Mouse (Mus musculus) ovary, postnatal 36 days (tissue): ENCODE results near the gene Trio.

Experiments used
- DNase-seq: peaks from one replicate; pipeline ENCODE4 v3.0.0; 2022; ENCODE audit warnings: low spot score, mixed read lengths

The Trio gene

DNA sequence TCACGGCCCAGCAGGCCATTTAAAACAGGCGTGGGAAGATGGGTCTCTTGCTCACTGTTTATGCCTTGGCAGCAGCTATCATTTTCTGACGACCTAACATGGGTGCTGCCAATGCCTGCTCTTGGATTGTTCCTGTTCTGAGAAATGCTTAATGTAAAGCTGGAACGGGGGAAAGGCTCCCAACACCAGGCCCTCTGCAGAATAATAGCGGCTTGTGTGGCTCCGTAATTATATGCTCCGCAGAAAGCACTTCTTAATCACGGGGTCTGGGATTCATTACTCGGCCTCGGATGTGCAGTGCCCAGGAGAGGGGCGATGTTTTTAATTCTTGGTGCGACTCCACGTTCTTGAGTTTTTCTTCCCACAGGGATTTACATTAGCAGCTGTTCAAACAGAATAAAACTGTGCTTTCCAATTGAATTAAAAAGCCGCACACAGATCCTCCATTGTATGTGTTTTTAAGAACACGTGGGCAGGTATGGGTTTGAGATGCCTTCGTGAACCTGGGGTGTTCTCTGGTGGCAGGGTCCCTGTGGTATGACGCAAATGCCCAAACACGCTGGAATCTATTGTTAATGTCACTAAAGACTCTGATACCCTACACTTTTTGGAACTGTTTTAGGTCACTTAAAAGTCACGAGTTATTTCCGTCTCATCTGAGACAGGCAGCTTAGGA is 228.0 kb downstream of the Trio start:
- DNase-seq, result no peak

DNA sequence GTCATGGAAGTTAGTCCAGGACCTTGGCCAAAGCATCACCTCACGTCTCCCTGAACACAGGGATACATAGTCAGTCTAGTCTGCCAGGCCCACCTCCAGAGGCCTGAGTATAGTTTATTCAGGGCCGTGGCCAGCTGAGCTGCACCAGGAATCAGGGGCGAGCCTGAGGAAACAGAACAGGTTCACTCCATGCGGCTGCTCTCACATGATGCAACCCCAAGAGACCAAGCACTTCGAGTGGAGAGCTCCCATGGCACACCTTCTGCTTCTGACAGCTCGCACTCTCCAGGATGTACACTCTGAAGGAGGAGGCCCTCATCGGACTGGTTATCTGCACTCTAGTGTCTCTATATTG is 228.8 kb downstream of the Trio start:
- no peak for DNase-seq

GRCm38 (mm10) chr15:27795942-27796867 is 229.4 kb downstream of the Trio start:
- no peak for DNase-seq

- DNase-seq, result no peak
These were observed 232.4 kb downstream of the Trio start for GRCm38 (mm10) chr15:27793284-27793683.

GRCm38 (mm10) chr15:27792473-27792872 is 233.2 kb downstream of the Trio start:
- DNase-seq, result no peak

DNA sequence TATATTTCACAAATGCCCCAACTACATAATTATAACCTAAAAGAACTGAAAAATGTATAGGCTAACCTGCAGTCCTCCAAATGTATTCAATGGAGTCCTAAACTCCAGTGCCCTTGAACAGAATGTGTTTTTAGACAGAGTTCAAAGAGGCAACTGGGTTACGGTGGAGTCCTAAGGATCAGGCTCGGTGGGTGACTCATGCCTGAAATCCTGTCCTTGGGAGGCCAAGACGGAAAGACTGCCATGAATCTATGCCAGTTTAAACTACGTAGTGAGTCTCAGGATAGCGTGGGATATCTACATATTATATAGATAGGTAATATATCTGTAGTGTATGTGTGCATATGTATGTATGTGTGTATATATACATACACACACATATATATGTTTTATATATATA is 234.5 kb downstream of the Trio start:
- DNase-seq, result no peak

DNA sequence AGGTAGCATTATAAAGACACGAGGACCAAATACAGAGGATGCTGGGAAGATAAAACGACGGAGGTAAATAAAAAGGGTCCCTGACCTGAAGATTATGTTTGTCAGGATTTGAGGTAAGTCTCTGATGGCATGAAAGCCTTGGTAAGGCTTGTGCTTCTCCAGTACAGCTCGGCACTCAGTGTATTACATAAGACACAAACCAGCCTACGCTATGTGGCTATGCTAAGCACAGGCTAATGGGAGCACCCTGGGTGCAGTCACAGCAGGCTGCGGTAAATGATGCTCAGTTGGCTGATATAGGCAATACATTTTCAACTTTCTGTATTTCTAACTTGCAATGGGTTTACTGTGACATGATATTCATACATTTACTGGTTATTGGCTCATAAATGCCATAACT is 234.9 kb downstream of the Trio start:
- DNase-seq, result no peak

- no peak for DNase-seq
These were observed 236.3 kb downstream of the Trio start for GRCm38 (mm10) chr15:27789325-27789724.

DNA sequence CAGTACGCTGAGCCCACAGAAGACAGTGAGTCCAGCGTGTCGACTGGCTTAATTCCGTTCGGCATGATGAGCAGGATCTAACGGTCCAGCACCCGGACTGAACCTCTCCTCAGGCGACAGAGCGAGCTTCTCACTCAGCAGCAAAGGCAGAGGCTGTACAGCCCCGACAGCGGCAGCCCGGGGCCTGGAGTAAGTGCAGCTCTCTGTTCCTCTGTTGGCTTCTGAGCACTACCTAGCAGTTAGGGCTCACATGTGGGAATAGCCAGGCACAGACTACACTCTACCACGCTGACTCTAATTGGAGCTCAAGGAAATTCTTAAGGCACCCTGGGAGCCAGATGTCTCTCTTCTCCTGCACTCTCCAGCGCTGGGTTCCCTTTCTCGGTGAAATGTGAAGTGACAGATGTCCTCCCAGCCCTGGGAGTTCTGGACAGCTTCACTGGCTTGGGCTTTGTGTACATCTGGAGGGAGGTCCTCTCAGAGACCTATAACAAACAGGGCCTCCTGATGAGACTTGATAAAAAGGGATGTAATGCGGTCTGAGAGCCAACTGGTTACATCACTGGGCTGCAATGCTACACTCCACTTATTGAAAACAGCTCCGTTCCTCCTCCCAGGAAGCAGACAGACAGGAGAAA is 237.4 kb downstream of the Trio start:
- no peak for DNase-seq

- no peak for DNase-seq
These were observed 238.5 kb downstream of the Trio start for GRCm38 (mm10) chr15:27787151-27787550.

GRCm38 (mm10) chr15:27786418-27786817 is 239.2 kb downstream of the Trio start:
- no peak for DNase-seq

- DNase-seq, result peak; percentile 59
These were observed 240.2 kb downstream of the Trio start for GRCm38 (mm10) chr15:27785280-27786001.

GRCm38 (mm10) chr15:27784126-27784563 is 241.5 kb downstream of the Trio start:
- peak; percentile 48 for DNase-seq

- DNase-seq, result peak; percentile 50
These were observed 242.0 kb downstream of the Trio start for GRCm38 (mm10) chr15:27783541-27784125.

- no peak for DNase-seq
These were observed 242.6 kb downstream of the Trio start for GRCm38 (mm10) chr15:27783092-27783491.

GRCm38 (mm10) chr15:27782383-27783036 is 243.1 kb downstream of the Trio start:
- DNase-seq, result no peak

DNA sequence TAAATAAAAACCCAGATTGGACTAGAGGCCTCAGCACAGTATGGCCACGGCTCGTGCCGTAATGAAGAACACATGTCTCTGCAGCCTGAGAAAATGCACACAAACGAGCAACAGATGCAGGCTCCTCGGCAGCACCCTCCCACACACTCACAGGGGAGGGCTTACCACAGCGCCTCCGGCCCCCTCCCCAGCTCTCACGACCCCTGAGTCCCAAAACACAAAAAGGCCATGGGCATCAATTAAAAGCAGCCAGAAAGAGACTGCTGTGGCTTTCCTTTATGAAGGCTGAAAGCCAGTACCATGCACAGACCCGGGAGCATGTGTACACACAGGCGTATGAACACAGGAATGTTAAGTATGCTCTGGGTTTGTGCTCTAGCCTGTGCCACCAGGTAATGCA is 245.8 kb downstream of the Trio start:
- no peak for DNase-seq

DNA sequence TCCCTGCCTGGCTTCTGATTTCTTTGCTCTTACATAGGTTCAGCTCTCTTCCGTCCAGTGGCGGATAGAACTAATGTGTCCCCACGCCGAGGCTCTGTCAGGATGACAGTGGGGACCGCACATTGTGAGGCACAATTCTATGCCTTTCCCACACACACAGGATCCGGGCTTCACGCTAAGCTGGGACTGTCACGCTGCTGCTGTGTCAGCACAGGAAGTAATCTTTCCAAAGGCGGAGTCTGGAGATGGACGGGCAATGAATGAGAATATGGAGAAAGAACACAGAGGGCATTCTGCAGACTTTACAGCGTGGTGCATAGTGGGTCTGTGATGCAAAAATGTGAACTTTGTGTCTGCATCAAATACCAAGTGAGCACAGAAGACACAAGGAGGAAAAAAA is 246.2 kb downstream of the Trio start:
- no peak for DNase-seq

GRCm38 (mm10) chr15:27778256-27778655 is 247.4 kb downstream of the Trio start:
- DNase-seq, result no peak

DNA sequence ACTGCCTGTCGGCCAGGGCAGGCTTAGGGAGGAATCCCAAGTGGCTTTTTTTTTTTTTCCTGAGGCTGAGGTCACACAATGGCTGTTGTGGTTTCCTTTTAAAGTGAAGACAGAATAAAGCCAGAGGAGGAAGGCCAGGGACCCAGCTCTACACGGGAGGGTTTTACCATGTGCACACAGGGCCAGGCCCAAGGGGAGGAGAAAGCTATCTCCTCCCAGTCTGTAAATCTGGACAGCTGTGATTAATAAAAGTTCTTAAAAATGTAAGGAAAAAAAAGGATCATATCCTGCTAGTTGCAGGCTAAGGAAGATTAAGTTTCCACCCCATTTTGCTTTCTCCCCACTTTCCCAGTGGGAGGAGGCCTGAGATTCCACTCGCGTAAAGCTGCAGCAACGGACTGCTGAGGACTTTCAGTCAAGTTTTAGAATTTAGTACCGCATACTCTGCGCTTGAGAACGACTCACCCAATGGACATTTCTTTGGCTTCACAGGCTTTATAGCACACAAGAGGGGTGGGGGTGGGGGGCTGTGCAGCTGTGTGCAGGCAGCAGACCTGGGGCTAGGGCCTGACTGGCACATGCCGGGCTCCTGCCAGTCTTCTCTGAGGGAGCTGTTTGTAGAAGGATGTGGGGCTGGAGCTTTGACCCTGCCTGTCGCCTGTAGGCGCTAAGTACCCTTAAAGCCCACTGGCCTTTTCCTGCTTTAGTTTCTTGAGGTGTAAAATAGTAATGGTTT is 248.0 kb downstream of the Trio start:
- DNase-seq, result no peak

- DNase-seq, result no peak
These were observed 251.2 kb downstream of the Trio start for GRCm38 (mm10) chr15:27774481-27774880.
